Mouse (Mus musculus) kidney, postnatal 0 days (tissue): ENCODE measurements around the gene Ttc39b. TPM values are rescaled to one million over a fixed set of nuclear protein-coding genes. Genes with fewer than 3 reads are reported as not detected.

Source experiments
- ATAC-seq: fragments of 200-750 bp; cut with Nextera tagmentation; replicated peaks from 2 replicates; pipeline ENCODE4 v1.8.0; 2017; ENCODE audit warnings: low read depth, moderate number of reproducible peaks, moderate TSS enrichment, moderate library complexity; ENCODE audit not compliant: low FRiP score
- DNase-seq: peaks from one replicate; pipeline ENCODE4 v3.0.0-alpha.2; 2016; ENCODE audit warnings: low spot score
- H3K27ac ChIP-seq: fragments of 300-500 bp; sonication (generic); 2 replicates; pipeline ENCODE4 v1.5.1; 2014; ENCODE audit warnings: mild to moderate bottlenecking
- H3K27me3 ChIP-seq: fragments of 300-500 bp; sonication (generic); 2 replicates; pipeline ENCODE4 v1.6.1; 2014; ENCODE audit warnings: low read length, mixed read lengths; ENCODE audit not compliant: insufficient read depth
- H3K36me3 ChIP-seq: fragments of 300-500 bp; sonication (generic); 2 replicates; pipeline ENCODE4 v1.6.1; 2014; ENCODE audit warnings: low read length, mixed read lengths; ENCODE audit not compliant: insufficient read depth
- H3K4me1 ChIP-seq: fragments of 300-500 bp; sonication (generic); replicated peaks from 2 replicates; pipeline ENCODE4 v1.6.1; 2014; ENCODE audit warnings: antibody characterized with exemption, low read length, mixed read lengths; ENCODE audit not compliant: insufficient read depth
- H3K4me2 ChIP-seq: fragments of 300-500 bp; sonication (generic); 2 replicates; pipeline ENCODE4 v1.6.1; 2014; ENCODE audit warnings: mild to moderate bottlenecking, low read length, moderate library complexity, mixed read lengths
- H3K4me3 ChIP-seq: fragments of 300-500 bp; sonication (generic); replicated peaks from 2 replicates; pipeline ENCODE4 v1.5.1; 2014; ENCODE audit warnings: low read depth, low read length
- H3K9ac ChIP-seq: fragments of 300-500 bp; sonication (generic); 2 replicates; pipeline ENCODE4 v1.6.1; 2014; ENCODE audit warnings: low read depth, low read length
- H3K9me3 ChIP-seq: fragments of 300-500 bp; sonication (generic); replicated peaks from 2 replicates; pipeline ENCODE4 v1.6.1; 2016; ENCODE audit warnings: low read length, inconsistent platforms, mixed read lengths
- CTCF ChIP-seq: IDR thresholded peaks from 2 replicates; pipeline ENCODE4 v1.5.1; 2016; ENCODE audit warnings: antibody characterized with exemption, low read depth, mild to moderate bottlenecking, moderate library complexity
- WGBS: fragments of 180-500 bp; shearing (Covaris S2); extraction: QIAGEN DNeasy Blood & Tissue Kit; methylation state at CpG from one replicate; pipeline ENCODE4 v1.1.7; 2014; 5-methylcytosine and 5-hydroxymethylcytosine counted together
- polyA plus RNA-seq: library from polyadenylated mRNA; unstranded; fragments of >200 nt; fragmentation: Nextera tagmentation; extraction: Ambion mirVana; gene quantifications from 2 replicates; pipeline ENCODE4 v1.2.1, GENCODE M21; 2015

The Ttc39b gene
- polyA plus RNA-seq, 1 experiment from 2014 or later, result 3.8 TPM

DNA sequence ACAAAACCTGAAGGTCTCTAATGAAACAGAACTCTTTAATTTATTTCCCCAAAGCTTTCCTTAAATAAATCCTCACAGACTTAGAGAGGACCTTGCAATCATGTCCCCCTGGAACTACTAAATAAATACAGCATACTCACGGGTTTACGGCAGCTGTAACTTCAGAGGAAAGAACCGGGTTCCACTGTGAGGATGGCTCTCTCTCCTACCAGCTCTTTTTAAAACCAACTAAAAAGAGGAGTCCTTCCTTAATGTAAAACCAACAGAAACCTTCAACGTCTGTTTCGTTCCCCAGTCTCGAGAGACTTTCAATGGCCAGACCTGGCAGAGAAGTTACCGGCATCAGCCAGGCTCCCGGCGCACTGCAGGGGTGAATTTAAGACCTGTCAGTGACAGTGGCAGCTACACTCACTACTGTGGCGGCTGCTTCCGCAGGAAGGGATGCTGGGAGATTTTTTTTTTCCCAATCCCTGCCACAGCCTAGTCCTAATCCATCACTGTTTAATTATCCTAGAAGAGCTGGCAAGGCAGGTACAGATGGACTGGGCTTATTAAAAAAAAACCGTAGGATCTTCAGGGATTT lies 39.2 kb downstream of the Ttc39b start:
- 2% methylated on average over 12 of the region's 12 CpGs for WGBS

DNA sequence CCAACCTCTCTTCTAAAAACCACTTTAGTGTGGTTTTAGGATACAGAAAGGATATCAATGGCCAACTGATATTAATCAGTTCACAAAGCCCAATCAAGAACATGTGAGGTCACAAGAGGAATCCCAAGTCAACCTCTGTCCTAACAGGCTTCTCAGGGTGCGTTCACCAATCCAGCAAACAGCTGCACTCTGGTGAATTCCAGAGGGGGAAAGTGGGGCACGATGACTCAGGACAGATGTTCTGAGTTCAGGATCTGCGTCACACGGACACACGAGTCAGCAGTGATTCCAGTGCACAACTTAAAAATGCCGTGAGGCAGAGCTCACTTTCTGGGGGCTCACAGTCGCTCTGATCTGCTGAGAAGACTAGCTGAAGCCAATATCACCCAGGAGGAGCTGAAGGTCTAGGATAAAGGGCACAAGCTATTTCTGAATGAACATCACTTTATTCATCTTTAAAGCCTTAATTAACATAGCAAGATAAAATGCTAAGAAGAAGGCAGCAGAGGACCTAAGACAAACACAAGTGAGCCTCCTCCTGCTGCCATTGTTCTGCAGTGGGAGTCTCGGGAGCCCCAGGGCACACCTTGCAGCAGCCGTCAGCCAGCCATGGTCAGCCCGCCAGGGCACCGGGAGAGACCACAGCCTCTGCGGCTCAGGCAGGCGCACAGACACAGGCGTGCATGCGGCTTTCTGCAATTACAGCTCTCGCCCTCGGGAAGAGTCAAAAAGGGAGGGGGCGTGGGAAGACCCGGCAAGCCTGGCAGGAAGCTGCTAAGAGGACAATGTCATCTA lies 39.9 kb downstream of the Ttc39b start:
- no peak for ATAC-seq
- peak overlapping the region; percentile 28 for H3K4me3 ChIP-seq
- peak overlapping the region; percentile 66 for H3K4me2 ChIP-seq
- WGBS, result 18% methylated on average over 19 of the region's 19 CpGs
- no peaks in the 10 kb centered on the region for H3K9me3 ChIP-seq
- peak overlapping the region; percentile 35; the same call in 1 of the 2 replicates for H3K9ac ChIP-seq
- H3K36me3 ChIP-seq, result no peaks in the 10 kb centered on the region
- no peak overlapping the region for H3K27ac ChIP-seq
- TF ChIP-seq CTCF, result no peak
- peak; percentile 68 for DNase-seq
- 0 out of 2 replicates have a peak, but pooled peaks cover 8% of the 10 kb centered on the region for H3K4me1 ChIP-seq
- no peaks in the 10 kb centered on the region for H3K27me3 ChIP-seq

More for the DNA sequence above, 39.2 kb downstream of the Ttc39b start:
- Histone ChIP-seq H3K9me3 (no peaks in the 10 kb centered on the region), H3K4me3 (peak overlapping the region; percentile 28), H3K9ac (peak overlapping the region; percentile 35; the same call in 1 of the 2 replicates), H3K36me3 (no peaks in the 10 kb centered on the region), H3K27ac (no peak overlapping the region), H3K4me2 (peak overlapping the region; percentile 66), H3K27me3 (no peaks in the 10 kb centered on the region), H3K4me1 (0 out of 2 replicates have a peak, but pooled peaks cover 8% of the 10 kb centered on the region)
- TF ChIP-seq CTCF, result no peak
- ATAC-seq, result no peak
- DNase-seq, result peak; percentile 55

GRCm38 (mm10) chr4:83282424-83282823 lies 41.6 kb downstream of the Ttc39b start:
- Histone ChIP-seq H3K9me3 (no peaks in the 10 kb centered on the region), H3K4me2 (no peak overlapping the region), H3K4me1 (0 out of 2 replicates have a peak, but pooled peaks cover 8% of the 10 kb centered on the region), H3K4me3 (no peak overlapping the region), H3K27ac (no peak overlapping the region), H3K36me3 (no peaks in the 10 kb centered on the region), H3K27me3 (no peaks in the 10 kb centered on the region), H3K9ac (no peak overlapping the region)
- TF ChIP-seq CTCF, result no peak
- DNase-seq (peak; percentile 73), ATAC-seq (no peak)
- 35% methylated on average over 6 of the region's 6 CpGs for WGBS

- Histone ChIP-seq H3K27ac (no peak overlapping the region), H3K9ac (no peak overlapping the region), H3K36me3 (no peaks in the 10 kb centered on the region), H3K27me3 (no peaks in the 10 kb centered on the region), H3K4me2 (no peak overlapping the region), H3K4me1 (0 out of 2 replicates have a peak, but pooled peaks cover 4% of the 10 kb centered on the region), H3K4me3 (no peak overlapping the region), H3K9me3 (no peaks in the 10 kb centered on the region)
- TF ChIP-seq CTCF, result no peak
- ATAC-seq, result no peak
- no peak for DNase-seq
- WGBS, result 86% methylated on average over 7 of the region's 7 CpGs
Measured at GRCm38 (mm10) chr4:83279236-83279635, 44.8 kb downstream of the Ttc39b start.

- WGBS, result 74% methylated on average over 2 of the region's 2 CpGs
- no peaks in the 10 kb centered on the region for H3K27me3 ChIP-seq
- no peak for ATAC-seq
Measured at GRCm38 (mm10) chr4:83274241-83274640, 49.8 kb downstream of the Ttc39b start.

GRCm38 (mm10) chr4:83273616-83274050 lies 50.4 kb downstream of the Ttc39b start:
- no peak for TF ChIP-seq CTCF
- ATAC-seq (no peak), DNase-seq (no peak)
- Histone ChIP-seq H3K27ac (no peak overlapping the region), H3K36me3 (no peaks in the 10 kb centered on the region), H3K27me3 (no peaks in the 10 kb centered on the region), H3K4me2 (no peak overlapping the region), H3K9me3 (no peaks in the 10 kb centered on the region), H3K4me1 (no peaks in the 10 kb centered on the region), H3K4me3 (no peak overlapping the region), H3K9ac (no peak overlapping the region)
- WGBS, result 90% methylated on average over 19 of the region's 19 CpGs

More at GRCm38 (mm10) chr4:83274241-83274640, 49.8 kb downstream of the Ttc39b start:
- no peak for DNase-seq
- Histone ChIP-seq H3K4me3 (no peak overlapping the region), H3K36me3 (no peaks in the 10 kb centered on the region), H3K4me2 (no peak overlapping the region), H3K27ac (no peak overlapping the region), H3K9ac (no peak overlapping the region), H3K9me3 (no peaks in the 10 kb centered on the region), H3K4me1 (no peaks in the 10 kb centered on the region)
- no peak for TF ChIP-seq CTCF
